Mouse (Mus musculus): ENCODE results near the gene Ctdspl2.

The Ctdspl2 gene

DNA sequence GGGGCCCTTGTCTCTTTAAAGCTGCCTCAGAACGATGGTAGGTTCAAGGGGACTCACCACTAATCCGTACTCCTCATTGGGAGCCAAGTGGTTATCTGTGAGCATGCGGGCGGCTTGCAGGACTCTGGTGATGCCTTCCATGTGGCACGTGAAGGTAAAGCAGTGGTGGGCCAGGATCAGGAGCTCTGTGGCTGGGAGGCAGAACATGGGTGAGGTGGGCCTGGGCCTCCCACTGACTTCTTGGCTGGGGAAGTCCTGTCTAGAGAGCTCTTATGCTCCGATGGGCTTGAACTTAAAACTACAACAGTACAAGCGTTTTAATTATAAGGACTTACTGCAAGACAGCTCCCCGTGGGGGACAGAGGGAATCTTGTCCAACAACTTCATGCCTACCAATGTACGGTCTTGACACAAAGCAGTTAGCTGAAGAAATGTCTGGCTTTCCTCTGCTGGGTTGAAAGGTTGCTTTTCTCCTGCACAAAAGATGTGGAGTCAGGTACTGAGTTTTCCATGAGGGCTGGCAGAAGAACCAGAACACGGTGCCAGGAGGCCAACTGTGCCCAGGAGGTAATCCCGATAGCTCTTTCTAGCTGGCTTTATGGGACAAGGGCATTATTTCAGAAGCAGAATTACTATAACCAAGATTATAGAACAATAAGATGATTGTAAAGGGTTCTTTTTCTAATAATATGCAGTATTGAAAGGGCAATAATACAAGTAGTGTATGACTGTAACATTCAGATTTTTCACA lies 103.7 kb downstream of the Ctdspl2 start:
- no peak for DNase-seq (ENCODE audit: low read depth)

Measured in naive thymus-derived CD4-positive, alpha-beta T cell, adult 2 months (primary cell).